Mouse (Mus musculus) neural tube, embryonic 15.5 days (tissue): ENCODE results near the gene Myb. TPM values are rescaled to one million over a fixed set of nuclear protein-coding genes. Genes with fewer than 3 reads are reported as not detected.
A peak's percentile ranks its signal among the peaks of the same experiment; 100 is the strongest.

ENCODE experiments used
- ATAC-seq: fragments of 200-750 bp; cut with Nextera tagmentation; 2 replicates; pipeline ENCODE4 v1.8.0; 2017; ENCODE audit warnings: mild to moderate bottlenecking, moderate TSS enrichment, moderate library complexity; ENCODE audit not compliant: low FRiP score
- H3K27ac ChIP-seq: fragments of 300-500 bp; sonication (generic); replicated peaks from 2 replicates; pipeline ENCODE4 v1.5.1; 2015; ENCODE audit warnings: mild to moderate bottlenecking, inconsistent platforms
- H3K27me3 ChIP-seq: fragments of 300-500 bp; sonication (generic); replicated peaks from 2 replicates; pipeline ENCODE4 v1.6.1; 2015; ENCODE audit warnings: inconsistent platforms
- H3K36me3 ChIP-seq: fragments of 300-500 bp; sonication (generic); 2 replicates; pipeline ENCODE4 v1.6.1; 2015; ENCODE audit warnings: inconsistent platforms
- H3K4me1 ChIP-seq: fragments of 300-500 bp; sonication (generic); 2 replicates; pipeline ENCODE4 v1.6.1; 2015; ENCODE audit warnings: inconsistent platforms
- H3K4me2 ChIP-seq: fragments of 300-500 bp; sonication (generic); 2 replicates; pipeline ENCODE4 v1.6.1; 2015; ENCODE audit warnings: inconsistent platforms, mild to moderate bottlenecking, moderate library complexity
- H3K4me3 ChIP-seq: fragments of 300-500 bp; sonication (generic); replicated peaks from 2 replicates; pipeline ENCODE4 v1.5.1; 2015; ENCODE audit warnings: mild to moderate bottlenecking, inconsistent platforms
- H3K9ac ChIP-seq: fragments of 300-500 bp; sonication (generic); replicated peaks from 2 replicates; pipeline ENCODE4 v1.6.1; 2015; ENCODE audit warnings: mild to moderate bottlenecking, inconsistent platforms
- H3K9me3 ChIP-seq: fragments of 300-500 bp; sonication (generic); replicated peaks from 2 replicates; pipeline ENCODE4 v1.6.1; 2016; ENCODE audit warnings: inconsistent platforms
- whole genome bisulfite sequencing: fragments of 180-500 bp; shearing (Covaris S2); methylation state at CpG from one replicate; pipeline ENCODE4 v1.1.7; 2015; ENCODE audit warnings: mixed read lengths; 5-methylcytosine and 5-hydroxymethylcytosine counted together
- polyA plus RNA-seq: library from polyadenylated mRNA; unstranded; fragments of >200 nt; fragmentation: Nextera tagmentation; extraction: Ambion mirVana; gene quantifications from 2 replicates; pipeline ENCODE4 v1.2.1, GENCODE M21; 2015

Gene Myb
- polyA plus RNA-seq, 1 experiment from 2014 or later: 1.8 TPM

- H3K36me3 ChIP-seq: no peaks in the 10 kb centered on the region
- ATAC-seq: no peak
- H3K4me2 ChIP-seq: no peak overlapping the region
- no peak overlapping the region for H3K4me3 ChIP-seq
- H3K9ac ChIP-seq: no peak overlapping the region
- 0 out of 2 replicates have a peak, but pooled peaks cover 8% of the 10 kb centered on the region for H3K27me3 ChIP-seq
- H3K9me3 ChIP-seq: no peaks in the 10 kb centered on the region
- WGBS: 92% methylated on average over 6 of the region's 6 CpGs
- no peaks in the 10 kb centered on the region for H3K4me1 ChIP-seq
- H3K27ac ChIP-seq: no peak overlapping the region
Measured at GRCm38 (mm10) chr10:21167842-21168241, 7.1 kb upstream of the Myb start.

DNA sequence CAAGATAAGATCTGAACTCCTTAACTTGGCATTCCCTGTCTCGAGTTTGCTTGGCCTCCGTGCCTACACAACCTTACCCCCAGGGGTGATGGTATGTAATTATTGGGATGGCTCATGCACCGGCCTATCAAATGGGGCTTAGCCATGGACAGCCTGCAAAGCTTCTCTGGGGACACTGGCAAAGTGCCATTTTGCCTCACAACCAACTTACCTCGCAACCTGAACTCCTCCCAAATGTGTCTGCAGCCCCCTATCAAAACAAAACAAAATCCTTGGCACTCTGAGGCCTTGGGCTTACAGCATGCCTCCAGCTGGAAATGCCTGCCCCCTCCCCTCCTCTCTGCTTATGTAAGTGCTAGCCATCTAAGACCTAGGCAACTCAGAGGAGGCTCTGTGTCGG is 6.4 kb upstream of the Myb start:
- WGBS: 84% methylated on average over 5 of the region's 5 CpGs
- Histone ChIP-seq H3K27ac (no peak overlapping the region), H3K9me3 (no peaks in the 10 kb centered on the region)

DNA sequence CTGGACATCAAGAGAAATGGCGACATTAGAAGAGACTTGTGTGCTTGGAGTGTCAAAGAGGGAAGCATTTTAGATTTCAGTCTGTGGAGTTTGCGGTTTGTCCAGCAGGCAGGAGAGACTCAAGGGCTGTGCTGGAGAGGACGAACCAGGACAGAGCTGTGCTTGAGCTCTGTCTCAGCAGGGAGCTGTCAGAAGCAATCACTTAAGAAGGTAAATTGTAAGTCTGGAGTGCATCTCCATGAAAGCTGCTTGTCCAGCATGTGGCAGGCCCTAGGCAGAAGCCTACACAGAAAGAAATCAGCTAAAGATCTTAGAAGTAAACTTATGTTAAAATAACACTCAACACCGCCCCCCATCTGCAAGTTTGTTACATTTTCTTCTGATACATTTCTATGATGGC is 4.6 kb upstream of the Myb start:
- no peak overlapping the region for H3K27ac ChIP-seq
- H3K27me3 ChIP-seq: peaks cover 17% of the 10 kb centered on the region
- H3K9me3 ChIP-seq: no peaks in the 10 kb centered on the region
- H3K4me3 ChIP-seq: no peak overlapping the region
- whole genome bisulfite sequencing: 81% methylated on average over 4 of the region's 4 CpGs
- no peaks in the 10 kb centered on the region for H3K36me3 ChIP-seq
- peaks cover 5% of the 10 kb centered on the region for H3K4me1 ChIP-seq
- no peak overlapping the region for H3K4me2 ChIP-seq
- ATAC-seq: no peak
- H3K9ac ChIP-seq: no peak overlapping the region

More for the DNA sequence above, 6.4 kb upstream of the Myb start:
- no peak overlapping the region for H3K4me2 ChIP-seq
- H3K9ac ChIP-seq: no peak overlapping the region
- no peaks in the 10 kb centered on the region for H3K4me1 ChIP-seq
- H3K36me3 ChIP-seq: no peaks in the 10 kb centered on the region
- H3K27me3 ChIP-seq: peaks cover 14% of the 10 kb centered on the region
- no peak overlapping the region for H3K4me3 ChIP-seq
- no peak for ATAC-seq

DNA sequence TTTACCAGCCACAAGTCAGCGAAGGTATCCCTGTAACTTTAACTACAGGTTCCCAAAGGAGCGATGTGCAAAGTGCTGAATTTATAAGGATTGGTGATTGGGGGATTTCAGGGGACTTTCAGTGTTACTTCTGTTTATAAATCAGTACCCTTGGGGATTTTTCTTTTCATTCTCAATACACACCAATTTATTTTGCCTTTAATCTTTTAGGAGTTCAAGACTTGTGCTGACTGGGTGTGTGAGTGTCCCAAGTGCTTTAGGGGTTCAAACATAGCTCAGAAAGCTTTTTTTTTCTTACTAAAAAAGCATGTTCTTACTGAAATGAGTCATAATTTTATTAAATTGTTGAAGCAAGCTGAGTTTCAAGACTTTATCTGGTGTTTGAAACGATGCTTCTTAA is 1.3 kb upstream of the Myb start:
- ATAC-seq: no peak

DNA sequence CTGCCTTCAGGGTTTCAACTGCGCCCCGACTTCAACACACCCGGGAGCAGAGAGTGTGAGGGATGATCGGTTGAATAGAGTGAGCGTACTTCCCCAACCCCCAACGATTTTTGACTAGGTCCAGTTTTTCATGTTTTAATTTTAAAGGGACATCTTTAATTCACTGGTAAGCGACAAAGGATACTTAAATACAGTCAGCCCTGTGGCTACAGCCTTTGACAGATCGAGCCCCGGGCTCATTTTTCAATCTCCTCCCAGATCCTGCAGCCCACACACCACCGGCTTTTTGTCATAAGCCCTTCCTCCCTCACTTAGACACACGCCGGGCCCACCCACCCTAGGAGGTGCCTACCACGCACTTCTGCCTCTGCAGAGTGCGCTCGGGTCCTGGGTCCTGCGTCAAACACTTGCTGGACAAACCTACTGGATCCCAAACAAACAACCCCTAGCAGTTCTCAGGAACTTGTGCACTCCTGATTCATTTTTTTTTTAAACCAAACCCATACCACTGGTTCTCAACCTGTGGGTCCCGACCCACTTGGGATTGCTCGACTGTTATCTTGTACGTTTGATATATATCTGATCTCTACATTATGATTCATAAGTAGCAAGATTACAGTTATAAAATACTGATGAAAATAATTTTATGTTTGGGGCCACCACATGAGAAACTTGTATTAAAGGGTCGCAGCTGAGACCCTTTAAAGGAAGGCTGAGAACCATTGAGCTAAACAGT is 743 bp upstream of the Myb start:
- WGBS: 3% methylated on average over 20 of the region's 20 CpGs
- H3K4me2 ChIP-seq: peak overlapping the region; percentile 100
- peaks cover 28% of the 10 kb centered on the region for H3K4me1 ChIP-seq
- H3K27me3 ChIP-seq: peaks cover 33% of the 10 kb centered on the region
- H3K9me3 ChIP-seq: no peaks in the 10 kb centered on the region
- H3K27ac ChIP-seq: peak overlapping the region; percentile 37; the same call in 1 of the 2 replicates
- H3K36me3 ChIP-seq: no peaks in the 10 kb centered on the region
- H3K4me3 ChIP-seq: peak overlapping the region; percentile 76
- H3K9ac ChIP-seq: peak overlapping the region; percentile 78
- ATAC-seq: peak; percentile 35; the same call in 1 of the 2 replicates

More for the DNA sequence above, 1.3 kb upstream of the Myb start:
- Histone ChIP-seq H3K9me3 (no peaks in the 10 kb centered on the region), H3K4me3 (no peak overlapping the region), H3K36me3 (no peaks in the 10 kb centered on the region), H3K27me3 (peaks cover 31% of the 10 kb centered on the region), H3K9ac (no peak overlapping the region), H3K4me1 (peaks cover 28% of the 10 kb centered on the region), H3K27ac (no peak overlapping the region), H3K4me2 (no peak overlapping the region)
- WGBS: 46% methylated on average over 3 of the region's 3 CpGs

DNA sequence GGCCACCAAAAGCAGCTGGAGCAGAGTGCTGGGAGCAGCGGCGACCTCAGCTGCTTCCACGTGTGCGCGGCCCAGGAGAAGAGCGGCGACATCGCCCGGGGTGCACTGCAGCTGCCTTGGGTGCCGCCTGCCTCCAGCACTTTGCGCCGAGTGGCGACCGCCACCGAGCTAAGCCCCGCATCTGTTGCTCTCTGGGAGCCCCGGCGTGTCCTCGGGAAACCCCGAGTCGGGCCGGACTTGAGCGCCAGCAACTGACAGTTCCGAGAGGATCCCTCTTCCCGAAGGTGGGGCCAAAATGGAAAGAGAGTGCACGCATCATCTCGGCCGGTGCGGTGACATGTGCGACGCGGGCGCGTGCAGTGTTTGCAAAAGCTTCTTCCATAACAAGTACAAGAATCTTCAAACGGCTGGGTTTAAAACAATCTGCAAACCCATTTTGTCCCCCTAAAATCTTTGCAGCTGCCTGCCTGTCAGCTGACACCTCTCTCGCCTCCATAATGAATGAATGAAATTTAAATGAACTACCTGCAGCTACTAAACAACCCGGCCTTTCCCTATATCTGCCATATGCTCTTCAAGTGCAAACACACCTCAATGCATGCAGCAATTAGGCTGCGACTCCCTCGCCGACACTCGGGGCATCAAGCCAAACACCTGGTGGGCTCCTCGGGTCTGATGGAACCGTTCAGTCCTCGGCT is 938 bp downstream of the Myb start:
- peak overlapping the region; percentile 76 for H3K4me3 ChIP-seq
- WGBS: under 1% methylated on average over 43 of the region's 44 CpGs
- H3K4me1 ChIP-seq: peaks cover 28% of the 10 kb centered on the region
- peaks cover 36% of the 10 kb centered on the region for H3K27me3 ChIP-seq
- peak overlapping the region; percentile 100 for H3K4me2 ChIP-seq
- no peak overlapping the region for H3K27ac ChIP-seq
- ATAC-seq: peak; percentile 36; the same call in 1 of the 2 replicates
- H3K36me3 ChIP-seq: no peaks in the 10 kb centered on the region
- no peaks in the 10 kb centered on the region for H3K9me3 ChIP-seq
- peak overlapping the region; percentile 47 for H3K9ac ChIP-seq

GRCm38 (mm10) chr10:21158918-21159443 is 1.8 kb downstream of the Myb start:
- H3K36me3 ChIP-seq: no peaks in the 10 kb centered on the region
- no peak overlapping the region for H3K27ac ChIP-seq
- H3K27me3 ChIP-seq: peaks cover 34% of the 10 kb centered on the region
- WGBS: under 1% methylated on average over 34 of the region's 35 CpGs
- no peaks in the 10 kb centered on the region for H3K9me3 ChIP-seq
- peak overlapping the region; percentile 100 for H3K4me2 ChIP-seq
- peak overlapping the region; percentile 76 for H3K4me3 ChIP-seq
- ATAC-seq: no peak
- H3K9ac ChIP-seq: peak overlapping the region; percentile 47
- peaks cover 28% of the 10 kb centered on the region for H3K4me1 ChIP-seq

DNA sequence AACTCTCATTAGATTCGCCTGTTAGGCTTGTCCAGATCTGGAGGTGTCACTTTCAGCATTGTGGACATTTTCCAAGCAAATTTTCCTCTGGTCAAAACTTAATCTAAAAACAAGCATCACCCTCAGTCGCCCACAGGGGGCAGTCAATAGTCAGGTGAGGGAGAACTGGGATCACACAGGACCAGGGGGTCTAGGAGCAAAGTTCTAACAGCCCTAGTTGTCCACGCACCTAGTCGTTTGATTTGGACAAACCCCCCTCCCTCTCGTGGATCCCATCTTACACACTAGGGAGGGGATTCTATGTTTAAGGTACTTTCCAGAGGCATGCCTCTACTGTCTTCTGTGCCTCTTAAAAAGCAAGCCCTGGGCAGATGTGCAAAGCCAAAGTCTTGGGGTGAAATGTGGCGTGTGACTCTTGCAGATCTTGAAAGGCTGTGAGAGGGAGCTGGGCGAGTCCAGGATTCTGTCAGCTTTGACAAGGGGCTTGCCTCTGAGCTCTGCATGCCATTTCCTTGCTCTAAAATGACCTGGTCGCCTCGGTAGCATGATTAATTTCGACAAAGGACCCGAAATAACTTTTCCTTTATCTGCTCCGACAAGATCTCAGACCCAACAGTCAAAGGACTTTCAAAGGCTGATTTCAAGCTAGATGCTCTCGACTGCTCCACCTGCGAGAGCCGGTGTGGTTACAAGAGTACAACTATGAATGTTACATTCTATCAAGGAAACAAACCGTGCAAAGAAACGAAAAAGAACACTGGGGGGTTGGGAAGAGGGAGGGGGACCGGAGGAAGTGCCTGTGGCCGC is 2.5 kb downstream of the Myb start:
- Histone ChIP-seq H3K4me3 (peak overlapping the region; percentile 76), H3K9me3 (no peaks in the 10 kb centered on the region), H3K36me3 (no peaks in the 10 kb centered on the region), H3K4me1 (peaks cover 28% of the 10 kb centered on the region), H3K9ac (peak overlapping the region; percentile 47), H3K27me3 (peaks cover 28% of the 10 kb centered on the region), H3K4me2 (peak overlapping the region; percentile 100), H3K27ac (no peak overlapping the region)
- WGBS: 3% methylated on average over 19 of the region's 19 CpGs
- ATAC-seq: no peak

DNA sequence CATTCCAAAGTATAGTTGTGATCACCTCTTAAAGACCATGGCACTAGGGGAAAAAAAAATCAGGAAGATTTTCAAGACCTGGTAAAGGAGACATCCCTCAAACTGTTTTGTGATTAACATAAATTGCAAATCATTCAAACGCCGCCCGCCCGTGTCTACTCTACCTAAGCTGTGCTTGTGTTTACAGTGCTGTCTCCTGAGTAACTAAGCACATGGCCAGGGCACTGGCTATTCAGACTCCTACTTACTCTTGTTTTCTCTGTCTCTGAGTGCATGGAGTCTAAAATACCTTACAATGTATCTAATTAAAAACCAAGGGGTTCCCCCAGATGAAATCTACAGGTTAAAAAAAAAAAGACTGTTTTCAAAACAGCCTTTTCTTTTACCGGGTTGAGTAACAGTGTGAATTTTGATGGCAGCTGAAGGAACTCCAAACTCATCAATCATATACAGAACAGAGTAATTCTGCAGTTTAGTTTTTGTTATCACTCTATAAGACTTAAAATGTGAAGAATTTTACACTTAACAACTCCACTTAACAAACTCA is 3.8 kb downstream of the Myb start:
- peaks cover 28% of the 10 kb centered on the region for H3K4me1 ChIP-seq
- no peak for ATAC-seq
- 79% methylated on average over 5 of the region's 5 CpGs for WGBS
- H3K36me3 ChIP-seq: no peaks in the 10 kb centered on the region
- H3K9ac ChIP-seq: no peak overlapping the region
- no peak overlapping the region for H3K27ac ChIP-seq
- no peaks in the 10 kb centered on the region for H3K9me3 ChIP-seq
- H3K4me3 ChIP-seq: no peak overlapping the region
- H3K27me3 ChIP-seq: peaks cover 21% of the 10 kb centered on the region
- no peak overlapping the region for H3K4me2 ChIP-seq

- no peaks in the 10 kb centered on the region for H3K36me3 ChIP-seq
- no peak overlapping the region for H3K4me2 ChIP-seq
- WGBS: 94% methylated on average over 3 of the region's 3 CpGs
- ATAC-seq: no peak
- H3K27ac ChIP-seq: no peak overlapping the region
- no peaks in the 10 kb centered on the region for H3K9me3 ChIP-seq
- peaks cover 19% of the 10 kb centered on the region for H3K27me3 ChIP-seq
- no peak overlapping the region for H3K9ac ChIP-seq
- no peak overlapping the region for H3K4me3 ChIP-seq
- peaks cover 26% of the 10 kb centered on the region for H3K4me1 ChIP-seq
Measured at GRCm38 (mm10) chr10:21156416-21156815, 4.4 kb downstream of the Myb start.

- Histone ChIP-seq H3K27me3 (peaks cover 19% of the 10 kb centered on the region), H3K27ac (no peak overlapping the region), H3K4me3 (no peak overlapping the region), H3K36me3 (no peaks in the 10 kb centered on the region), H3K9ac (no peak overlapping the region), H3K4me2 (no peak overlapping the region), H3K4me1 (peaks cover 19% of the 10 kb centered on the region), H3K9me3 (no peaks in the 10 kb centered on the region)
- 95% methylated on average over 3 of the region's 3 CpGs for WGBS
- ATAC-seq: no peak
Measured at GRCm38 (mm10) chr10:21154927-21155326, 5.9 kb downstream of the Myb start.
